Mouse (Mus musculus) liver, embryonic 14.5 days (tissue): Measurements from ENCODE around the gene Txk.

Source experiments
- CTCF ChIP-seq: IDR thresholded peaks from 2 replicates; pipeline ENCODE4 v1.5.1; 2016; ENCODE audit warnings: antibody characterized with exemption, low read depth, control low read depth
- EP300 ChIP-seq: IDR thresholded peaks from 2 replicates; pipeline ENCODE4 v1.6.1; 2016; ENCODE audit warnings: antibody characterized with exemption, low read depth

- no peak for TF ChIP-seq CTCF
- TF ChIP-seq EP300, result no peak
Measured at GRCm38 (mm10) chr5:72751056-72751758, 1.4 kb downstream of the Txk start.
